Mouse (Mus musculus) retina, adult 2 months (tissue): ENCODE data around the gene Rab5c.

Experiments used
- DNase-seq: peaks from one replicate; pipeline ENCODE4 v3.0.0-alpha.2; 2012; ENCODE audit warnings: low read depth, low spot score

The Rab5c gene

DNA sequence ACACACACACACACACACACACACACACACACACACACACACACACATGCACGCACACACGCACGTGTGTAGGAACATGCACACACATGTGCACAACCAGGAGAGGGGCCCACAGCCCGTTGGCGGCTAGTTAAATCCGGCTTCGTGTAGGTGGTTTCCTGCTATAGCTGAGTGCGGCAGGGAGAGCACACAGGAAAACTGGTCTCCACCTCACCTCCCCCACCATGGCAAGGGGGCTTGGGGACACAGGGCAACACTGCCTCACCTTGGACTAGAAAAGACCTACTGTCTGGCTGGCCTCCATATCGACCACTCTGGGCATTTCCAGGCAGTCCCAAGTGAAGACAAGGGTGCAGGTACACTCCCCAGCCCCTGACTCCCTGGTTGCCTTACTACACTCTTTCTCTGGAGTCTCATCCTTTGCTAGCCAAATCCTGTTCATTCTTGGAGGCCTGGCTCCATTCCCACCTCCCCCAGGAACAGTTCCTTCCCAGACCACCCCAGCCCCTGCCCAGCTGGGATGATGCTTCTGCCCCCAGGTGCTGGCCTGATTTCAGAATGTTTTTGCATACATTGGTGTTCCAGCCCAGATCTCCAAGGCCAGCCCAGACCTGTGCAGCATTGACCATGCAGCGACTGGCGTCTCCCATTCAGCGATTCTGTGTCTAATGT lies 16.1 kb upstream of the Rab5c start:
- DNase-seq: no peak

DNA sequence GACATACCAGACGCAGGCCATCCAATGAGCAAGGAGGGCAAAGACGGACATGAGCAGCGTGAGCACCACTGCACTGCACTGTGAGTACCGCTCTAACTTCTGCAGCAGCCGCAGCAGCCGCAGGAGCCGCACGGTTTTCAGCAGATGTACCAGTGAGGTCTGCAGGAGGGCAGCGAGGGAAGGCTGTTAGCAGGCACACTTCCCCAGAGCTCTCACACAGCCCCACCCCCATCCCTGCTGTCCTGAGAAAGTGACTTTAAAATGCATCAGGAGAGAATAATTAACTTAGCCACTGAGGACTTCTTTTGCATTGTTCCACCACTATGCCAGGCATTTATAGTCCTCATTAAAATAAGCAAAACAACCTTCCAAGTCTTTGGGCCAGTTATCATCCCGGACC lies 14.3 kb upstream of the Rab5c start:
- no peak for DNase-seq

DNA sequence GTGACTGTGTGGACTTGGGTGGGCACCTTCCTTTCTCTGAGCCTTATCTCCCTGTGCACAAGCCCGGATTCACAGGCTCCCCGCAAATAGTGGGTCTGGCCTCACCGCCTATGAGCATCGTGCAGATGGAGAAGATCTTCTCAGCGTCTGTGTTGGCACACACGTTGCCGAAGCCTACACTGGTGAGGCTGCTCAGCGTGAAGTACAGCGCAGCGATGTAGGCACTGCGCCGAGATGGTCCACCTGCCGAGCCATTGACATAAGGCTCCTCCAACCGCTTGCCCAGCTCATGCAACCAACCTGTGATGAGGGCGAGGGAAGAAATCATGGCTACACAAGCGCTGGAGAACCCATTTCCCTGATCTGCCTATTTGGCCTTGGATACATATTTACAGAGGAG lies 12.1 kb upstream of the Rab5c start:
- no peak for DNase-seq

DNA sequence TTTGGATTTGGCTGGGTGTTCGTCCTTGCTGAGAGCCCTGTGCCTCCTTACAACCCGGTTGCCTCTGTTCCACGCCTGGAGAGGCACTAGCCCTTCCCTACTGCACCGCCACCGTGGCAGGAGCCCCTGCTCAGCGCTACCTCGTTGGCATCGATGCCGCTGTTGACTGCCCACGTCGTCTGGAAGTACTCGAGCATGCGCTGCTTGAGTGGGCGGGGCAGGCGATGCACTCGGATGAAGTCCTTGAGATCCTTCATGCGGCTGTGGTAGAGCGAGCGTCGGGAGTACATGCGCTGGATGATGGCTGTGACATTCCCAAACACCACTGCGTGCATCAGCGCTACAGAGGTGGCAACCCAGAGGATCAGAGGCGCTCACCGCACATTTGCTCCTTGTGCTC lies 11.5 kb upstream of the Rab5c start:
- no peak for DNase-seq

DNA sequence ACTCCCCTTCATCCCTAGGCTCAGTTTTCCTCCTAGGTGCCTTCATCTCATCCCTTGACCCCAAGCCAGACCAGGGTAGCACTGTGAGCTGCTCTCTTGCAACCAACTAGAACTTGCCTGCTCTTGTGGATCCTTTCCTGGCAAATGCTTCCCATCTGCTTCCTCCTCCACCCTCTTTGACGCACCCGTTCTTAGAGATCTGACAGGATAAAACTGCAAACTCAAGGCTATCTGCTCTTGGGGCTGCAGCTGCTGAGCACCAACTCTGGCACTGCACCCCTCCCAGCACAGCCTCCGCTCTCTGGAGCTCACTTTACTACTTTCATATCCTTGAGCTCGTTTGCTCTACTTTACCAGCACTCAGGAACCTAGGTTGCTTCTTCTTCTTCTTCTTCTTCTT lies 10.6 kb upstream of the Rab5c start:
- DNase-seq: no peak

DNA sequence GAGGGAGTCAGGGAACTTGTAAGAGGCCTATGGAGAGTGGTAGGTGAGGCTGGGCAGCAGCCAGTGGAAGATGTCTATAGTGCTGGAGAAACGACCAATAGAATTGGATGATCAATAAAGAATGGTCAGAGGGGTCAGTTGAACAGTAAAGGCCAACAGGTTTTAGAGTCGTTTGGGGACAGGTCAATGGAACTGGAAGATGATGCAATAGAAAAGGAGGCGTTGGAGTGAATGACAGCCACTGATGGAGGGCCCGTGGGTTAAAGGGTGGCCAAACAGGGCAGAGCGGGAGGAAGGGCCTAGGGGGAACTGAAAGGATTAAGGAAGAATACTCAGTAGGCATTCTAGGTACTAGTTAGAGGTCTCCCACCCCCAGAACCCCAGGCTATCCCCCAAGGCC lies 9.1 kb upstream of the Rab5c start:
- no peak for DNase-seq

DNA sequence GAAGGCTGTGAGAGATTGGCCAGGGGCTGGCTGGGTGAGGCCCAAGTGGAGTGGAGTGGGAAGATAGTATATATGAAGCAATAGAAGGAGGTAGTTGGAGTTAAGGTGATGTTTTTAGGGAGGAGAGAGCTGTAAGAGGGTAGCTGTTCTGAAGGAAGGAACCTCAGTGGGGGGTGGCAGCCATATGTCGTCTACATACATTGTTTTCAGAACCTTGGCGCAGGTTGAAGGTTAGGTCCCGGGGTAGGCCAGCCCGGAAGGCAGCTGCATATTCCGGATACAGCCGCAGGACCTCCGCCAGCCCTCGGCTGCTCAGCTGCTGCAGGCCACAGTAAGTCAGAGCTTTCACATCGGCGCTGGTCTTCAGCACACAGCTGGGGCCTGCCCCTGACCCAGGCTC lies 8.5 kb upstream of the Rab5c start:
- DNase-seq: no peak

DNA sequence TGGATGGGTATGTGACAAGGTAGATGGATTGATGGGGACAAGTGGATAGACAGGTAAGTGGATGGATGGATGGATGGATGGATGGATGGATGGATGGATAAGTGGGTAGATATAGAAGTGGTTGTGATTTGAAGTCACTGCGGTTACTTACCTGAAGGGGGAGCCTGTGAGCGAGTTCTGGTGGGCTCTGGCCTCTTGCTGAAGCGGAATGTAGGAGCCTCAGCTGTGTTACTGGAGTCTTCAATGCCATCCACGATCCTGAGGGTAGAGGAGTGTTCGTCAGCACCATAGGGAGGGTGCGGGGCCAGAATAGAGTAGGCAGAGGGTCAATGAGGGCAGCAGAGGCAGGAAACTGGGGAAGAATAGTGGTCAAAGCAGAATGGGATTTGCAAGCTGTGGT lies 7.1 kb upstream of the Rab5c start:
- no peak for DNase-seq

DNA sequence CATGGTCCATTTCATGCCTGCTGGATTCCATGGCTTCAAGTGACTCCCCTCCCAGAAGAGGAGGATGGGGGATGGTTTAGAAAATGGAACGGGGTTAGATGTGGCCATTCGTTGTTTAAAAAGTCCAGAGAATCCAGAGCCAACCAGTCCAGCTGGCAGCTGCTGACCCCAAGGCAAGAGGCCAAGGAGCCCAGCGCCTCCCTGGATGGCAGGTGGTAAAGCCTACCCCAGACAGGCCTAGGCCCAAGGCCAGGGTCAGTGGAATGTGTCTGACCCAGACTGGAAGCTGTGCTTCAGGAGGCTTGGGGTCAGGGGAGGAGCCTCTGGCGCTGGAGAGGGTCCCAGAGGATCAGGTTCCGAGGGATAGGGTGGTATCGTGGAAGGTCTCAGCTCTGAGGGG lies 3.3 kb upstream of the Rab5c start:
- DNase-seq: no peak

DNA sequence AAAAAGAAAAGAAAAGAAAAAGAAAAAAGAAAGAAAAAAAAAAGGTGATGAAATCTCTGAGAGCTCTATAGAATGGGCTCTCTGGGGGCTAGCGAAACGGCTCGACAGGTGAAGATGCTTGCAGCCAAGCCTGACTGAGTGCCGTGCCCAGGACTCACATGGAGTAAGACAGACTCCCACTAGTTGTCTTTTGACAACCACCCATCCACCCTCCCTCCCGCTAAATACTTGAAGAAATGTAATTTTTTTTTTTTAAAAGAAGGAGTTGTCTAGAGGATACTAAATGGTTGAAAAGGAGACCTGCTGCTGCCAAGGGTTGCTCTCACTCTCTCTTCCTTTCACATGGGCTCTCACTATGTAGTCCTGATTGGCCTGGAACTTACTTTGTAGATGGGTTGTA lies 734 bp upstream of the Rab5c start:
- DNase-seq: no peak

DNA sequence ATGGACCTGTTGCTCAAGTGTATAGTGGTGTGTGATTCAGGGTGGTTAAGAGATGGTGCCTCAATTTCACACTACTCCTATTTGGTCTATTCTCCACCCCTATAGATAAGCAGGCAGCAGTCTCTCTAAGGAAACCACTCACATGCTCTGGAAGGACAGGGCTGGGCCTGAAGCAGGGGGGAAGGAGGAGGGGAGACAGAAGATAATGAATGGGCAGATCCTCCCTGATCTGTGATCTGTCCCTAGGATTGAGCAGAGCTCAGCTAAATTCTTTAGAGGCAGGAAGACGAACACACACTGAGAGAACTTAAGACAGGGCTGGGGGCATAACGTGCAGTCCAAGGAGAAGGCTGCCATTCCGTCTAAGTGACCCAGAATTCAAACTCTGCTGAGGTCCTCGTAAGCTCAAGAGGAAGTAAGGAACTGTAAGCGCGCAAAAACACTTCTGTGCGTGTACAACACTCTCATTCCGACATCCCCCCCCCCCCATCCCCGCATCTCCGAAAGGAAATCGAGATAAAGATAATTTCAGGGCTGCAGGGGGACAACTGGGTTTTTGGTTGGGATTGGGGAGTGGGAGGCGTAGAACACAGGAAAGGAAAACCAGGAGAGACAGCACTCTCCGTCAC lies 796 bp downstream of the Rab5c start:
- DNase-seq: no peak

DNA sequence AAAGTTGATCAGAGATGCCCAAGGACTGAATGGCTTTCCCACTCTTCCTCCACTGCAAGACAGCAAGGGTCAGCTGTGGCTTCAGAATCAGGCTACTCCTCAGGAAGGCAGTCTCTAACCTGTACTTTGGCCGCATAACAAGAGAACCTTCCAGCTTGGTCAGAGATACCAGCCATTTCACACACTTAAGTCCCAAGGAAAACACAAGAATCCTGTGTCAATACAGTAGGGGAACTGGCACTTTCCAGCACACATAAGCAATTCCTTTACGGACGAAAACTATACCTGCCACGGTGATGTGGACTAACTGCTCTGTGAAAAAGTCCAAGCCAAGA lies 1.3 kb downstream of the Rab5c start:
- no peak for DNase-seq

DNA sequence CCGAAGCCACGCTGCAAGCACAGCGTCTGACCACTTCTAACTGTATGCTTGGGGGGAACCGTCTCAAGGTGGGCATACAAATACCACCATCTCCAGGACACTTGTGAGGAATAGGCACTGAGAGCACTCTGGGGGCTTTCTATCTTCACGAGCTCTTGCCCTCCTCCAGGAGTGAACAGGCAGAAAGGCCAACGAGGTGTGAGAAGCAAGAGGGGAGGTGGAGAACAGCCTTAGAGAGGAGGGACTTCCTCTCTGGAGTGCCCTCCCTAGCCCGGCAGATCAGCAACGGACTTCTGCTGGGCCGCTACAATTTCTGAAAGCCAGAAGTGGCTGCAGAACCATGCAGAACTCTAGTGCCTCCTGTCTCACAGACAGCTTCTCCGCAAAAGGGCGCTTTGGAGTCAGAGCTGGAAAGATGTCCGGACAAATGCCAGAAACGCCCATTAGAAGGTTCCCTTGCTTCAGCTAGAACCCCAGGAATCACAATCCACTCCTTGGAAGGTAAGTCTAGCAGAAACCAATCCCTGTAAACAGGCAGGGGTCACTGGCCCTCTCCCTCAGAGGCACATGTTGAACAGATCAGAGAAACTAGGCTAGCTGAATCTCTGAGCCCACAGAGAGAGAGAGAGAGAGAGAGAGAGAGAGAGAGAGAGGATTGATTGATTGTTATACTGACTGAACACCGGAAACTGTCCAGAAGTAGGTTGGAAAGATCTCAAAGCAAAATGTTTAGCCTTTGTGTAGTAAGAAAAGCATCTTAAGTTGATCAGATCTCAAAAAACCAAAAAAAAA lies 1.9 kb downstream of the Rab5c start:
- no peak for DNase-seq

DNA sequence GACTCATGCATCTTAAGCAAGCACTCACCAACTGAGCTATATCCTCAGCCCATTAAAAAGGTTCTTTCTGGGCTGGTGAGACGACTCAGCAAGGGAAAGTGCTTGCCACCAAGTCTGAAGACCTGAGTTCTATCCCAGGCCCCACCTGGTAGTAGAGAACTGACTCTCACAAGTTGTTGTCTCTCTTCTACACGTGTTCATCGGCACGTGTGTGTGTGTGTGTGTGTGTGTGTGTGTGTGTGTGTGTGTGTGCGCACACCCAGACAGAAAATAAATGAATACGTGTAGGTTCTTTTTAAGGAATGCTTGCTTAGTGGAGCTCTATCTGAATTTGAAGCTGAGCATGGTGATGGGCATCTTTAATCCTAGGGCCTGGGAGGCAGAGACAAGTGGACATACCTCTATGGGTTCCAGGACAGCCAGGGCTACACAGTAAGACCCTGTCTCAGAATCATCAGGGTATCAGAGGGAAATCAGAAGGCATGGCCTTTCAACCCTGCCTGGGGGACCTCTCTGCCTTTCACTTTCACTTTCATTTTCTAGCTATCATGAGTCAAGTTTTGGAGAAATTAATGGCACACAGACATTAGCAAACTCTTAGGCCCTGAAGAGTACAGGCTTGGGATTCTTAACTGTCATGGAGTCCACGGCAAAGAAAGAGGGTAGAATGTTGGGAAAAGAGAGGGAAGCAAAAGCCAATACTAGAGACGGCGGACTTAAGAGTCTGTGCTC lies 2.7 kb downstream of the Rab5c start:
- no peak for DNase-seq

DNA sequence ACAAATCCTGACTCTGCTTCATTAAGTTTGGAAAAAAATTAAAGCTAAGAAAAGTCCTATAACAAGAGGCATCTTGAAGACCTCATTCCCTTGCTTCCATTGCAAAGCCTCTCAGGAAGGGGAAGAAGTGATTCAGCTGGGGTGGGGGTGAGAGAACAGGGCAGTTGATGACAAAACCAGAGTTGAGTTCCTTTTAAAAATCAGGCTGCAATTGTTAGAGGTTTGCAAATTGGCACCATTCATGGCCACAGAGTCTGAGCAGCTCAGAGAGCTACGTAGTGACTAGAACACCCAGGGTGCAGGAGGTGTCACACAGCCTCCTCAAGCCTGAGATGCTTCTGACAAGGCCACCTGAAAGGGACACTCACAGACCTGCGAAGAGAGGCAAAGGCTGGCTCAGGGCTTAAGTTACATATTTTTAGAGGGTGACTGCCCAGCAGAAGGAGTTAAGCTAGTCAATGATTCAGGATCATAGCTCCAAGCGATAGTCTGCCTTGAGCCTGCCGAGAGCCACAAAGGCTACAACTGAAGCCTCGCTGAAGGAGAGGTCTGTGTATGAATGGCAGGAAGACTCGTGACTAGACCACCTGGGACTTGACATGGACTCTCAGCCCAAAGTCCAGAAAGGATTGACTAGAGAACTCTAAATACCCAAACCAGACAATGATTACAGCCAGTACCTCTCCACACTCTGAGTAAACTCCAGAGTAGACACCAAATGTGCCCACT lies 7.4 kb downstream of the Rab5c start:
- DNase-seq: no peak

DNA sequence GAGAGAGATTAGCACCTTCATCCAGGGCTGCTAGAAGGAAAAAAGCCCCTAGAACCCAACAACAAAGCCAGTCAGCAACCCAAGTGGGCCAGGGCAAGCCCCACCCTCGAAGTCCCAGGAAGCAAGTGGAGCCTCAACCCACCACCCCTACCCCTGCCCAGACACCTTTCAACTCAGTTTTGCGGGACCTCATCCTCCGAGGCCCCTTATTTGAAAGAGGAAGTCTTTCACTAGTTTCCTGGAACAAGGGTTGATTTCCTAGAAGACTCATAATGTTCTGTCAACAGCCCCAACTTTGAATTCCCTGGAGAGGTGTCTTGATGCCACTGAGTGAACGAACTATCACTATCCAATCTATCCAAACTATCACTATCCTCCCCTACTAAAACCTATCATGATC lies 8.0 kb downstream of the Rab5c start:
- no peak for DNase-seq

DNA sequence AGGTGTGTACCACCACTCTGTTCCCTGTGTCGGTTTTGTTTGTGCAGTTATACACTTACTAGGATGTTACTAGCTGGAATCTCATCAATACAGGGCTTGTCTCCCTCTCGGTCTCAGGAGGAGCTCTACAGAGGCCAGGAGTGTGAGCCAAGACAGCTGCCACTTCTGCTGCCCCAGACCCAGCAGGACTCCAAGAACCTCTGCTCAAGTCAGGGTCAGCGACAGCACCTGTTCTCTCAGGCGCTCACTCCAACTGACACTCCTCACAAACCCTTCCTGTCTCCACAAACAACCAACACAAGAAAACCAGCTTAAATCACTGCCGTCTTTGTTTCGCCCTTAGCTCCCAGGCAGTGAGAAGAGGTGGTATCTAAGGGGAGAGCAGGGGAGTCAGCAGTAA lies 9.4 kb downstream of the Rab5c start:
- no peak for DNase-seq

DNA sequence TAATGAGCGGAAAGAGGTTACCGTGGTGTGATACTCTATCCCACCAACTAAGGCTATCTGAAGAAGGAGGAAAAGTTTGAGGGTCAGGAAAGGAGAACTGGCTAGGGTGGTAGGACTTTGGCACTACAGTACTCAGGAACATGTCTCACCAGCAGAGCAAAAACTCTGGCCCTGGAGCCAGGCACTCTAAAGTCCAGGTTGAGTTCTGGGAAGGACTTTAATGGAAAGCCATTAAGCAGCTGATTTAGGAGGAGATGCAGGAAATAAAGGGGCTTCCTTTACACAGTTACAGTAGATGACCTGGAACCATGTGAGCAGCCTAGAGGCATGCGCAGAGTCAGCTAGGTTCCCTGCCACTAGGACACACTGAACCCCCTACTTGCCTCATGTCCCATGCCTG lies 10.8 kb downstream of the Rab5c start:
- DNase-seq: no peak

DNA sequence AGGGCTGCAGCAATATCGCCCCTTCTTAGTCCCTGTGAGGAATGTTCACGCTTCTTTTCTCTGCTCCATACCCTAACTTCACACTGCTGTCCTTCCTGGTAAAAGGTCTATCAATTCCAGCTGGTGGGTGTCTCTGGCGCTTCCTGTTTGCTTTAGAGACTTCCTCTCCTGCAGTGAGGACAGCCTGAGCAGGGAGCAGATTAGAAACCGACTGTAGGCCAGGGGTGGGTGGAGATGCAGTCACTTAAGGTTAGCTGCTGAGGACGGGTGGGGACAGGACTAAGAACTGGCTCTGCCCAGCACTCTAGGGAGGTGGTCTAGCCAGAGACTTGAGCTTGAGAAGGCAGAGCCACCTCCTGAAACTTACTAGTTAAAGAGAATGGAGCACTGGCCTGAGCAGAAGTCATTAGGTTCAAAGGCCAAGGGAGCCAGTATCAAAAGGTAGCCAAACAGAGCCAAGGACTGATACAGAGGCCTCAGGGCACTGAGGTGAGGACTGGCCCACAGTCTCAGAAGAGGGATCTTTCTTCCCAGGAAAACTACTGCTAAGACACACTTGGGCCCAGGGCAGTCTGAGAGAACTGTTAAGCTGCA lies 13.0 kb downstream of the Rab5c start:
- no peak for DNase-seq

DNA sequence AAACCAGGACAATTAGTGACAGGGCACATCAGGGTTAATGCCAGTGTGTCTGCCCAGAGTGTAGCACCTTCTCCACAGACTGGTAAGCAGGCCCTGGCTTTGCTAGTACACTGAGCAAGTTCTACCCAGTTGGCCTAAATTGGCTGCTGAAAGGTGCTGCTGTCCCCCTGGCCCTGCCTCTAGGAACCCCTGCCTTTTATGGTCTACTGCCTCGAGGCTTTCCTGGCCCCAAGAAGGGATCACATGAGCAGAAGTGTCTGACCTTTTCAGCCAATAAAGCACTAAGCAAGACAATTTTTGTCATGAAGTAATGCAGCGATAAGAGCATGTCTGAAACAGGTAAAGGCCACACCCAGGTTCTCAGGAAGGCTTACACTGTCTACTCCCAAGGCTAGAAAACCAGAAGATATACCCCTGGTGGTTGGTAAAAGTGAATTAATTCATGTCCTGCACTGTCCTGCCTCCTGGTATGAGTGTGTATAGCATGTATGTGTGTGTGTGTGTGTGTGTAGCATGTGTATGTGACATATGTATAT lies 15.5 kb downstream of the Rab5c start:
- DNase-seq: no peak

DNA sequence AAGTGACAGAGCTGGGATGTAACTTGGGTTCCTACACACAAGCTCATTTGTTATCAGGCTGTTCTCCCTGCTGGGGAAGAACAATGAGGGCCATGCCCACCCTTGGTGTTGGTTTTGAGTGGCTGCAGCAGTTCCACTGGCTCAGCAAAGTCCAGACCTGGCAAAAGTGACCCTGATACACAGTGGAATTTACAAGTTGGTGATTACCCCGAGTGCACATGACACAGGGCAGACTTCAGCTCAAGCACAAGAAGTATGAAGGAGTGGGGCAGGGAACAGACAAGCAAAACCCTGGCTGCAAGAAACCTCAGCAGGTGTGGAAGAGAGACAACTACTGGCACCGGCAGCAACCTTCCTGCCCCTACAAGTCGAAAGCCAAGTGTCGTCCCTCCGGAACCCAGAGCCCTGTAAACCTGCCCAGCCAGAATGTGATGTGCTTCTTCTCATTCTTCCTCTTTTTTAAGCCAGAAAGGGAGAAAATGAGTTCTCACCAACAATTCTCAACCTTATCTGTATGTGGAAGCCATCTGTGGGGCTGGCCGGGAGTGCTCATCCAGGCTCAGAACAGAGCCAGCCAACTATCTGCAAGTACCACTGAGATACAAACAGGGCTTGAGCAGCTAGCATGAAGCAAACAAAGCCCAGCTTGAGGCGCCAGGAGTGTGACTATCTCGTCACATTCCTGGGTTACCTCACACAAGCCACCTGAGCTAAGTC lies 16.1 kb downstream of the Rab5c start:
- DNase-seq: no peak
